Comparison of ENCODE assay signal across 18 mouse cellular contexts in genomic region chr4:44538488-44538887, GRCm38 (mm10).
DNase-seq lines count a peak whose midpoint lies in the region; ATAC-seq and TF ChIP-seq lines count a peak whose summit lies in the region.
"Had no signal": no experiment of that assay in that cellular context is flagged by ENCODE, and none has a peak within 500 bp of the region (broad histone marks: within the 10 kb centered on the region; RNA-seq: fewer than 3 reads in every experiment).

No protein-coding gene starts in this region.

- TF ChIP-seq POLR2A in brain, embryonic 14.5 days (IDR thresholded peaks at IDR 0.05; ENCODE audit: borderline replicate concordance, extremely low read depth, insufficient read depth, insufficient read length, poor library complexity, severe bottlenecking): no peak

- no peak overlapping the region for H3K27ac ChIP-seq in hindbrain, postnatal 0 days
- H3K27ac ChIP-seq: forebrain, embryonic 15.5 days had no signal

- H3K9ac ChIP-seq in hindbrain, postnatal 0 days (replicated peaks; ENCODE audit: low read length): no peak overlapping the region
- H3K9ac ChIP-seq: forebrain, embryonic 15.5 days had no signal

- no peaks in the 10 kb centered on the region for H3K9me3 ChIP-seq in hindbrain, postnatal 0 days (ENCODE audit: low read length)
- H3K9me3 ChIP-seq: forebrain, embryonic 15.5 days had no signal

- H3K4me3 ChIP-seq in hindbrain, postnatal 0 days (ENCODE audit: low read length): no peak overlapping the region
- H3K4me3 ChIP-seq: forebrain, embryonic 15.5 days had no signal

- no peak for TF ChIP-seq CTCF in brain, embryonic 14.5 days (IDR thresholded peaks at IDR 0.05; ENCODE audit: borderline replicate concordance, extremely low read depth, insufficient read depth, insufficient read length)
- no peak for TF ChIP-seq CTCF in hindbrain, postnatal 0 days (IDR thresholded peaks at IDR 0.05; ENCODE audit: low read depth)

- no peaks in the 10 kb centered on the region for H3K27me3 ChIP-seq in hindbrain, postnatal 0 days (ENCODE audit: insufficient read depth, low read length)
- H3K27me3 ChIP-seq: forebrain, embryonic 15.5 days had no signal

- DNase-seq in adrenal gland, postnatal 10 days: peak; percentile 21
- no peak for DNase-seq in adrenal gland, adult 2 months
- DNase-seq in kidney, postnatal 10 days: peak; percentile 15
- DNase-seq in kidney, postnatal 36 days: no peak
- DNase-seq in brain, embryonic 14.5 days (ENCODE audit: low read depth): peak; percentile 55
- DNase-seq in hindbrain, postnatal 0 days (ENCODE audit: low spot score): peak; percentile 54
- DNase-seq in lung, postnatal 14 days: no peak
- no peak for DNase-seq in heart, adult 11 months
- DNase-seq: cerebellum, adult 18-20 months; heart, adult 18-20 months; layer of hippocampus, adult 9-11 months; liver; lung, adult 18-20 months; lung, postnatal 4 days; right cerebral cortex, postnatal 25 days; thymus, postnatal 4 days had no signal

- H3K4me2 ChIP-seq in hindbrain, postnatal 0 days (ENCODE audit: low read depth, low read length): no peak overlapping the region
- H3K4me2 ChIP-seq: forebrain, embryonic 15.5 days had no signal

- ATAC-seq in hindbrain, postnatal 0 days: peak; percentile 43
- ATAC-seq: activated CD4-positive, CD25-positive, alpha-beta regulatory T cell, adult 4 months; forebrain, embryonic 15.5 days had no signal

- H3K36me3 ChIP-seq in hindbrain, postnatal 0 days (ENCODE audit: insufficient read depth, low read length): no peaks in the 10 kb centered on the region
- H3K36me3 ChIP-seq: forebrain, embryonic 15.5 days had no signal

- WGBS in hindbrain, postnatal 0 days: 33% methylated on average over 5 of the region's 5 CpGs

- H3K4me1 ChIP-seq in hindbrain, postnatal 0 days (ENCODE audit: insufficient read depth, low read length): peaks cover 14% of the 10 kb centered on the region
- H3K4me1 ChIP-seq: forebrain, embryonic 15.5 days had no signal

Comparison
In these comparisons a context has a peak if more than half of its experiments do, and no peak if none do; other contexts are left out.
1. DNase-seq: peak in adrenal gland, postnatal 10 days (single experiment), kidney, postnatal 10 days (single experiment), brain, embryonic 14.5 days (single experiment) and hindbrain, postnatal 0 days (single experiment); none in adrenal gland, adult 2 months (single experiment), kidney, postnatal 36 days (0 of 2), lung, postnatal 14 days (single experiment) and heart, adult 11 months (single experiment).